28 mouse cellular contexts compared by ENCODE assay signal in the genomic region with DNA sequence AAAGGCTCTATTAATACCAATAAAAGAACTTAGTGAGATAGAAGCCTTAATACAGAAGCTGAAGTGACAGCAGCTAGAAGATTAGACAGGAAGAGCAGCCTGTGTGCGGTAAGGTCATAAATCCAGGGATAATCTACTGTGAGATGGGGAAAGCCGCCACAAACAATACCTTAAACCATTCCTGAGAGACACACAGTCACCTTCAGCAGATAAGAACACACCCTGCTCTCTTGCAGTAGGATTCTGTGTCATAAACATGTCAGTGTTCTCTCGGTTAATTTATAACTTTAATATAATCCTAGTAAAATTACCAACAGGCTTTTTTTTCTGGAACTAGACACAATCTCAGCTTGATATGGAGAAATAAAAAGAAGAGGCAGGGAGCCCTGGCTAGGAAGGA.
DNase-seq lines count a peak whose midpoint lies in the region; ATAC-seq and TF ChIP-seq lines count a peak whose summit lies in the region.
"Had no signal": no experiment of that assay in that cellular context is flagged by ENCODE, and none has a peak within 500 bp of the region (broad histone marks: within the 10 kb centered on the region; RNA-seq: fewer than 3 reads in every experiment).

No protein-coding gene starts in this region.

- no peaks in the 10 kb centered on the region for H3K27me3 ChIP-seq in neural tube, embryonic 13.5 days
- no peaks in the 10 kb centered on the region for H3K27me3 ChIP-seq in ES-Bruce4 (ENCODE audit: control insufficient read depth, insufficient read depth, low read length, poor library complexity, severe bottlenecking)
- no peaks in the 10 kb centered on the region for H3K27me3 ChIP-seq in intestine, embryonic 16.5 days (replicated peaks; ENCODE audit: control insufficient read depth, insufficient read depth, low read length)
- no peaks in the 10 kb centered on the region for H3K27me3 ChIP-seq in neural tube, embryonic 15.5 days (replicated peaks)
- no peaks in the 10 kb centered on the region for H3K27me3 ChIP-seq in cerebellum, adult 2 months (ENCODE audit: control insufficient read depth, insufficient read depth, low read length)
- H3K27me3 ChIP-seq: embryonic facial prominence, embryonic 13.5 days; forebrain, embryonic 12.5 days; forebrain, embryonic 15.5 days; heart, embryonic 13.5 days; Patski had no signal

- WGBS in neural tube, embryonic 13.5 days = 62% methylated on average over 3 of the region's 3 CpGs
- WGBS in intestine, embryonic 16.5 days = 54% methylated on average over 3 of the region's 3 CpGs
- WGBS in neural tube, embryonic 15.5 days = 67% methylated on average over 3 of the region's 3 CpGs
- WGBS in cerebellum, adult 2 months = 96% methylated on average over 3 of the region's 3 CpGs

- H3K4me2 ChIP-seq in neural tube, embryonic 13.5 days = no peak overlapping the region
- H3K4me2 ChIP-seq in intestine, embryonic 16.5 days (ENCODE audit: low read depth, low read length) = no peak overlapping the region
- no peak overlapping the region for H3K4me2 ChIP-seq in neural tube, embryonic 15.5 days
- H3K4me2 ChIP-seq: embryonic facial prominence, embryonic 13.5 days; forebrain, embryonic 12.5 days; forebrain, embryonic 15.5 days; heart, embryonic 13.5 days; hindbrain, embryonic 14.5 days had no signal

- no peak overlapping the region for H3K4me3 ChIP-seq in neural tube, embryonic 13.5 days
- no peak overlapping the region for H3K4me3 ChIP-seq in ES-Bruce4 (ENCODE audit: low read depth, low read length)
- H3K4me3 ChIP-seq in intestine, embryonic 16.5 days (ENCODE audit: low read length) = no peak overlapping the region
- no peak overlapping the region for H3K4me3 ChIP-seq in neural tube, embryonic 15.5 days (replicated peaks)
- no peak overlapping the region for H3K4me3 ChIP-seq in cerebellum, adult 2 months (replicated peaks; ENCODE audit: insufficient read depth, low read depth, low read length)
- H3K4me3 ChIP-seq: embryonic facial prominence, embryonic 10.5 days; embryonic facial prominence, embryonic 13.5 days; erythroblast, embryonic 14.5 days; forebrain, embryonic 12.5 days; forebrain, embryonic 15.5 days; heart, embryonic 10.5 days; heart, embryonic 13.5 days had no signal

- no peak for DNase-seq in neural tube, embryonic 10.5 days (ENCODE audit: extremely low spot score, low spot score)
- DNase-seq in right cerebral cortex, postnatal 4 days = no peak
- DNase-seq in layer of hippocampus, adult 9-11 months = no peak
- no peak for DNase-seq in cerebellum, adult 2 months
- DNase-seq: adrenal gland, postnatal 10 days; adrenal gland, postnatal 36 days; cerebellum, adult 8-10 months; cerebellum, postnatal 10 days; cerebellum, postnatal 36 days; embryo, embryonic 11 days; gastrocnemius, postnatal 25 days; heart, adult 18-20 months; heart, postnatal 14 days; heart, postnatal 4 days had no signal

- TF ChIP-seq EP300 in ES-Bruce4 (IDR thresholded peaks at IDR 0.05; ENCODE audit: insufficient read depth, low read depth, low read length) = no peak

- H3K9ac ChIP-seq in neural tube, embryonic 13.5 days = no peak overlapping the region
- no peak overlapping the region for H3K9ac ChIP-seq in ES-Bruce4 (ENCODE audit: low read depth, poor library complexity, severe bottlenecking)
- H3K9ac ChIP-seq in intestine, embryonic 16.5 days (ENCODE audit: low read depth, low read length) = no peak overlapping the region
- H3K9ac ChIP-seq in neural tube, embryonic 15.5 days (replicated peaks) = no peak overlapping the region
- H3K9ac ChIP-seq: embryonic facial prominence, embryonic 13.5 days; forebrain, embryonic 12.5 days; forebrain, embryonic 15.5 days; heart, embryonic 13.5 days; hindbrain, embryonic 14.5 days had no signal

- H3K36me3 ChIP-seq in neural tube, embryonic 13.5 days = no peaks in the 10 kb centered on the region
- H3K36me3 ChIP-seq in ES-Bruce4 (ENCODE audit: control insufficient read depth, insufficient read depth, low read length, poor library complexity, severe bottlenecking) = peaks cover 2% of the 10 kb centered on the region; the same call in 1 of the 2 replicates
- no peaks in the 10 kb centered on the region for H3K36me3 ChIP-seq in intestine, embryonic 16.5 days (ENCODE audit: control insufficient read depth, insufficient read depth, low read length)
- H3K36me3 ChIP-seq in neural tube, embryonic 15.5 days = 0 out of 2 replicates have a peak, but pooled peaks cover 5% of the 10 kb centered on the region

- ATAC-seq in neural tube, embryonic 13.5 days (ENCODE audit: low read depth) = no peak
- peak; percentile 83 for ATAC-seq in intestine, embryonic 16.5 days
- no peak for ATAC-seq in neural tube, embryonic 15.5 days (ENCODE audit: low FRiP score)
- ATAC-seq: forebrain, embryonic 15.5 days; Patski had no signal

- H3K27ac ChIP-seq in neural tube, embryonic 13.5 days (replicated peaks) = peak overlapping the region; percentile 68
- H3K27ac ChIP-seq in ES-Bruce4 (ENCODE audit: insufficient read depth, low read length) = peak overlapping the region; percentile 53; the same call in 1 of the 2 replicates
- H3K27ac ChIP-seq in intestine, embryonic 16.5 days (ENCODE audit: low read length) = no peak overlapping the region
- peak overlapping the region; percentile 34; the same call in 1 of the 2 replicates for H3K27ac ChIP-seq in neural tube, embryonic 15.5 days (replicated peaks)
- H3K27ac ChIP-seq in cerebellum, adult 2 months (ENCODE audit: insufficient read depth, low read length) = no peak overlapping the region
- H3K27ac ChIP-seq: embryonic facial prominence, embryonic 10.5 days; embryonic facial prominence, embryonic 13.5 days; forebrain, embryonic 12.5 days; forebrain, embryonic 15.5 days; heart, embryonic 10.5 days; heart, embryonic 13.5 days; hindbrain, embryonic 14.5 days had no signal

- no peak for TF ChIP-seq POLR2A in ES-Bruce4 (IDR thresholded peaks at IDR 0.05; ENCODE audit: insufficient read depth, low read length)
- TF ChIP-seq POLR2A in cerebellum, adult 2 months (IDR thresholded peaks at IDR 0.05; ENCODE audit: borderline replicate concordance, insufficient read depth, low read length) = no peak

- H3K9me3 ChIP-seq in neural tube, embryonic 13.5 days = no peaks in the 10 kb centered on the region
- H3K9me3 ChIP-seq in ES-Bruce4 (replicated peaks; ENCODE audit: control insufficient read depth, insufficient read depth, low read length, poor library complexity, severe bottlenecking) = no peaks in the 10 kb centered on the region
- no peaks in the 10 kb centered on the region for H3K9me3 ChIP-seq in intestine, embryonic 16.5 days (ENCODE audit: control insufficient read depth, low read length)
- no peaks in the 10 kb centered on the region for H3K9me3 ChIP-seq in neural tube, embryonic 15.5 days (replicated peaks)
- H3K9me3 ChIP-seq: embryonic facial prominence, embryonic 10.5 days; embryonic facial prominence, embryonic 13.5 days; forebrain, embryonic 12.5 days; forebrain, embryonic 15.5 days; G1E; heart, embryonic 10.5 days; heart, embryonic 13.5 days had no signal

- H3K4me1 ChIP-seq in neural tube, embryonic 13.5 days (replicated peaks) = peaks cover 38% of the 10 kb centered on the region
- H3K4me1 ChIP-seq in ES-Bruce4 (ENCODE audit: control insufficient read depth, insufficient read depth, low read length) = peaks cover 3% of the 10 kb centered on the region
- H3K4me1 ChIP-seq in intestine, embryonic 16.5 days (ENCODE audit: control insufficient read depth, insufficient read depth, low read length) = no peaks in the 10 kb centered on the region
- H3K4me1 ChIP-seq in neural tube, embryonic 15.5 days = peaks cover 32% of the 10 kb centered on the region
- H3K4me1 ChIP-seq in cerebellum, adult 2 months (ENCODE audit: control insufficient read depth, insufficient read depth, low read length) = peaks cover 31% of the 10 kb centered on the region
- H3K4me1 ChIP-seq: embryonic facial prominence, embryonic 13.5 days had no signal

- TF ChIP-seq CTCF in ES-Bruce4 (IDR thresholded peaks at IDR 0.05; ENCODE audit: low read depth, low read length) = no peak
- no peak for TF ChIP-seq CTCF in cerebellum, adult 2 months (IDR thresholded peaks at IDR 0.05; ENCODE audit: borderline replicate concordance, insufficient read depth, low read depth, low read length)

Comparison
In these comparisons a context has a peak if more than half of its experiments do, and no peak if none do; other contexts are left out.
1. H3K27ac ChIP-seq: peak in neural tube, embryonic 13.5 days (single experiment), ES-Bruce4 (single experiment) and neural tube, embryonic 15.5 days (single experiment); none in intestine, embryonic 16.5 days (single experiment) and cerebellum, adult 2 months (single experiment).